ENCODE assay signal across 24 mouse cellular contexts in the genomic region with DNA sequence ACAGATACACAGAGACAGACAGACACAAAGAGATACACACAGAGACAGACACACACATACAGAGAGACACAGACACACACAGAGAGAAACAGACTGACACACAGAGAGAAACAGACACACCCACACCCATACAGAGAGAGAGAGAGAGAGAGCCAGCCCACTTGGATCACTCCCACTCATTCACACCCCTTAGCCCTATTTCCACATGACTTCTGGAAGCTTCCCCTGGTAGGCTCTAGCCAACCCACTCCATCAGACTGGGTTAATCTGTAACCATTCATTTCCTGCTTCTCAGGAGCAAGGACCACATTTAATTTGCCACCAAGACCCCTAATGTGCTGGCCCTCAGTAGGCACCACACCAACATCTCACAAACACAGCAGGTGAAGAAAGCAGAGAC. TPM values are rescaled to one million over a fixed set of nuclear protein-coding genes. Genes with fewer than 3 reads are reported as not detected.
DNase-seq lines count a peak whose midpoint lies in the region; ATAC-seq and TF ChIP-seq lines count a peak whose summit lies in the region.
"Had no signal": no experiment of that assay in that cellular context is flagged by ENCODE, and none has a peak within 500 bp of the region (broad histone marks: within the 10 kb centered on the region; RNA-seq: fewer than 3 reads in every experiment).

No protein-coding gene starts in this region.

- CTCF ChIA-PET in Patski (lab: Charles Lee), result no interaction called here

- no peaks in the 10 kb centered on the region for H3K36me3 ChIP-seq in kidney, postnatal 0 days (ENCODE audit: insufficient read depth, low read length)
- no peaks in the 10 kb centered on the region for H3K36me3 ChIP-seq in liver, embryonic 13.5 days
- no peaks in the 10 kb centered on the region for H3K36me3 ChIP-seq in thymus, adult 2 months (ENCODE audit: control insufficient read depth, insufficient read depth, low read length)
- H3K36me3 ChIP-seq: forebrain, embryonic 10.5 days; heart, embryonic 13.5 days; limb, embryonic 10.5 days; neural tube, embryonic 15.5 days; stomach, embryonic 15.5 days had no signal

- peak; percentile 61; the same call in 1 of the 2 replicates for ATAC-seq in kidney, postnatal 0 days (replicated peaks; ENCODE audit: low FRiP score, low read depth)
- peak; percentile 29 for ATAC-seq in Patski
- ATAC-seq in liver, embryonic 13.5 days (ENCODE audit: low read depth), result peak; percentile 58
- no peak for ATAC-seq in megakaryocyte-erythroid progenitor cell, adult 5-6 weeks (replicated peaks; ENCODE audit: low FRiP score, low TSS enrichment, poor library complexity, severe bottlenecking)
- ATAC-seq: activated CD4-positive, CD25-positive, alpha-beta regulatory T cell, adult 4 months; forebrain, embryonic 16.5 days; hindbrain, postnatal 0 days had no signal

- H3K4me2 ChIP-seq in kidney, postnatal 0 days (ENCODE audit: low read length), result no peak overlapping the region
- H3K4me2 ChIP-seq in liver, embryonic 13.5 days, result no peak overlapping the region
- H3K4me2 ChIP-seq: heart, embryonic 13.5 days; midbrain, embryonic 11.5 days; neural tube, embryonic 15.5 days; stomach, embryonic 15.5 days had no signal

- H3K27me3 ChIP-seq in kidney, postnatal 0 days (ENCODE audit: insufficient read depth, low read length), result no peaks in the 10 kb centered on the region
- H3K27me3 ChIP-seq in Patski, result no peaks in the 10 kb centered on the region
- no peaks in the 10 kb centered on the region for H3K27me3 ChIP-seq in liver, embryonic 13.5 days
- no peaks in the 10 kb centered on the region for H3K27me3 ChIP-seq in thymus, adult 2 months (ENCODE audit: control insufficient read depth, insufficient read depth, low read length)
- H3K27me3 ChIP-seq: neural tube, embryonic 15.5 days; stomach, embryonic 15.5 days had no signal

- no peak for TF ChIP-seq CTCF in kidney, postnatal 0 days (IDR thresholded peaks at IDR 0.05; ENCODE audit: low read depth)
- TF ChIP-seq CTCF in Patski (IDR thresholded peaks at IDR 0.05), result no peak
- no peak for TF ChIP-seq CTCF in thymus, adult 2 months (IDR thresholded peaks at IDR 0.05; ENCODE audit: borderline replicate concordance, control insufficient read depth, extremely low read depth, insufficient read depth, low read length, poor library complexity)

- no peak overlapping the region for H3K27ac ChIP-seq in kidney, postnatal 0 days
- no peak overlapping the region; the same call in 1 of the 2 replicates for H3K27ac ChIP-seq in liver, embryonic 13.5 days
- H3K27ac ChIP-seq in thymus, adult 2 months (ENCODE audit: control insufficient read depth, insufficient read depth, low read length), result no peak overlapping the region
- H3K27ac ChIP-seq: forebrain, embryonic 10.5 days; heart, adult 2 months; heart, embryonic 13.5 days; hindbrain, postnatal 0 days; limb, embryonic 10.5 days; liver, embryonic 14.5 days; macrophage; neural tube, embryonic 15.5 days; stomach, embryonic 15.5 days had no signal

- no peak for TF ChIP-seq POLR2A in thymus, adult 2 months (IDR thresholded peaks at IDR 0.05; ENCODE audit: control insufficient read depth, extremely low read depth, insufficient read depth, low read length, poor library complexity)

- H3K4me3 ChIP-seq in kidney, postnatal 0 days (replicated peaks; ENCODE audit: low read depth, low read length), result no peak overlapping the region
- no peak overlapping the region for H3K4me3 ChIP-seq in liver, embryonic 13.5 days (replicated peaks)
- H3K4me3 ChIP-seq in thymus, adult 2 months (ENCODE audit: control insufficient read depth, insufficient read depth, low read length), result no peak overlapping the region
- H3K4me3 ChIP-seq: forebrain, embryonic 10.5 days; heart, adult 2 months; heart, embryonic 13.5 days; limb, embryonic 10.5 days; neural tube, embryonic 15.5 days; stomach, embryonic 15.5 days had no signal

- no peak overlapping the region for H3K9ac ChIP-seq in kidney, postnatal 0 days (ENCODE audit: low read depth, low read length)
- no peak overlapping the region for H3K9ac ChIP-seq in liver, embryonic 13.5 days
- H3K9ac ChIP-seq: heart, embryonic 13.5 days; liver, embryonic 14.5 days; neural tube, embryonic 15.5 days; stomach, embryonic 15.5 days had no signal

- peak; percentile 44 for DNase-seq in kidney, postnatal 0 days (ENCODE audit: low spot score)
- no peak for DNase-seq in kidney, adult 11 months
- DNase-seq in Patski (ENCODE audit: low read depth, low spot score) (no peak), adipocyte (ENCODE audit: low spot score) (peak; percentile 22)
- DNase-seq in liver, embryonic 13.5 days, result no peak
- DNase-seq in thymus, adult 2 months, result no peak
- DNase-seq: adrenal gland, postnatal 25 days; cerebellum, adult 11 months; cerebellum, postnatal 10 days; gastrocnemius, postnatal 25 days; heart, adult 2 months; heart, postnatal 14 days had no signal

- H3K9me3 ChIP-seq in kidney, postnatal 0 days (replicated peaks; ENCODE audit: low read length), result no peaks in the 10 kb centered on the region
- no peaks in the 10 kb centered on the region for H3K9me3 ChIP-seq in liver, embryonic 13.5 days (replicated peaks)
- H3K9me3 ChIP-seq: forebrain, embryonic 10.5 days; heart, embryonic 13.5 days; limb, embryonic 10.5 days; neural tube, embryonic 15.5 days; stomach, embryonic 15.5 days had no signal

- POLR2A ChIA-PET in Patski (lab: Charles Lee), result no interaction called here

- in situ Hi-C loops in Patski (cut with MboI; ENCODE audit: low pct_unique_long_range_greater_than_20kb), result no loop called here

- peaks cover 5% of the 10 kb centered on the region; the same call in 1 of the 2 replicates for H3K4me1 ChIP-seq in kidney, postnatal 0 days (replicated peaks; ENCODE audit: insufficient read depth, low read length)
- 0 out of 2 replicates have a peak, but pooled peaks cover 9% of the 10 kb centered on the region for H3K4me1 ChIP-seq in liver, embryonic 13.5 days (replicated peaks)
- peaks cover under 1% of the 10 kb centered on the region; the same call in 1 of the 2 replicates for H3K4me1 ChIP-seq in thymus, adult 2 months (replicated peaks; ENCODE audit: control insufficient read depth, insufficient read depth, low read length)
- H3K4me1 ChIP-seq: neural tube, embryonic 15.5 days had no signal

RNA-seq across cellular contexts. Expression of gene Neurl1b, which starts 42.9 kb away (rescaled TPM):
- 1.6 and 2.1 TPM in 2 replicates for polyA plus RNA-seq in kidney, postnatal 0 days (2015; fragmentation: Nextera tagmentation; extraction: Ambion mirVana)
- 79.6 TPM for polyA plus RNA-seq in Patski (2021)
- polyA plus RNA-seq in liver, embryonic 13.5 days (2015; fragmentation: Nextera tagmentation; extraction: Ambion mirVana), result 0.03 and 0.06 TPM in 2 replicates
- polyA plus RNA-seq in thymus, adult 2 months (2012; rRNA removed), result 26.2 and 69.9 TPM in 2 replicates
- total RNA-seq in megakaryocyte-erythroid progenitor cell, adult 5-6 weeks (2014; fragmentation: Nextera tagmentation), result 0.22 and 0.25 TPM in 2 replicates
- 0.09 and 0.53 TPM in 2 replicates for total RNA-seq in megakaryocyte-erythroid progenitor cell, adult 5-6 weeks (2017)

Comparison
In these comparisons a context has a peak if more than half of its experiments do, and no peak if none do; other contexts are left out.
1. DNase-seq: peak in kidney, postnatal 0 days (single experiment) and adipocyte (single experiment); none in kidney, adult 11 months (single experiment), Patski (single experiment), liver, embryonic 13.5 days (single experiment) and thymus, adult 2 months (single experiment).